In genomic region chr8:27837903-27838302, GRCm38 (mm10) we compare ENCODE assay signal across 24 mouse cellular contexts.
DNase-seq lines count a peak whose midpoint lies in the region; ATAC-seq lines count a peak whose summit lies in the region.
"Had no signal": no experiment of that assay in that cellular context is flagged by ENCODE, and none has a peak within 500 bp of the region (broad histone marks: within the 10 kb centered on the region; RNA-seq: fewer than 3 reads in every experiment).

No protein-coding gene starts in this region.

- peaks cover 2% of the 10 kb centered on the region; the same call in 1 of the 2 replicates for H3K4me1 ChIP-seq in midbrain, embryonic 12.5 days
- H3K4me1 ChIP-seq in midbrain, embryonic 10.5 days: no peaks in the 10 kb centered on the region
- H3K4me1 ChIP-seq in forebrain, embryonic 15.5 days: 0 out of 2 replicates have a peak, but pooled peaks cover 8% of the 10 kb centered on the region
- H3K4me1 ChIP-seq: liver, embryonic 13.5 days had no signal

- no peaks in the 10 kb centered on the region for H3K36me3 ChIP-seq in midbrain, embryonic 12.5 days
- H3K36me3 ChIP-seq in midbrain, embryonic 10.5 days: no peaks in the 10 kb centered on the region
- no peaks in the 10 kb centered on the region for H3K36me3 ChIP-seq in forebrain, embryonic 15.5 days
- H3K36me3 ChIP-seq: liver, embryonic 13.5 days had no signal

- ATAC-seq in midbrain, embryonic 12.5 days (ENCODE audit: low FRiP score, low read depth): peak; percentile 77
- ATAC-seq in forebrain, embryonic 15.5 days (replicated peaks): no peak
- ATAC-seq: hindbrain, postnatal 0 days; intestine, embryonic 16.5 days had no signal

- H3K9ac ChIP-seq in midbrain, embryonic 12.5 days (replicated peaks): no peak overlapping the region
- H3K9ac ChIP-seq in forebrain, embryonic 15.5 days (replicated peaks): no peak overlapping the region
- H3K9ac ChIP-seq: liver, embryonic 13.5 days had no signal

- DNase-seq in embryo, embryonic 10 days (ENCODE audit: low spot score): peak; percentile 4
- no peak for DNase-seq in embryo, embryonic 9.5 days (ENCODE audit: extremely low spot score)
- DNase-seq in midbrain, embryonic 10.5 days (ENCODE audit: low spot score): no peak
- DNase-seq in retina, postnatal 1 day: peak; percentile 60
- no peak for DNase-seq in cerebellum, adult 11 months
- DNase-seq in layer of hippocampus, postnatal 36 days: no peak
- DNase-seq: adrenal gland, postnatal 36 days; cerebellum, adult 18-20 months; cerebellum, postnatal 14 days; gastrocnemius, adult 2 months; heart, postnatal 36 days; kidney, adult 9 months; kidney, postnatal 25 days; liver, embryonic 13.5 days; lung, adult 2 months; lung, postnatal 14 days; right cerebral cortex, postnatal 25 days; spleen, adult 18-20 months had no signal

- 57% methylated on average over 1 of the region's 1 CpGs for WGBS in midbrain, embryonic 12.5 days
- WGBS in midbrain, embryonic 10.5 days: 51% methylated on average over 1 of the region's 1 CpGs
- 11% methylated on average over 1 of the region's 1 CpGs for WGBS in forebrain, embryonic 15.5 days

- H3K4me2 ChIP-seq in midbrain, embryonic 12.5 days (replicated peaks): no peak overlapping the region
- no peak overlapping the region for H3K4me2 ChIP-seq in forebrain, embryonic 15.5 days (replicated peaks)
- H3K4me2 ChIP-seq: liver, embryonic 13.5 days had no signal

- no peak overlapping the region for H3K4me3 ChIP-seq in midbrain, embryonic 12.5 days
- no peak overlapping the region for H3K4me3 ChIP-seq in midbrain, embryonic 10.5 days
- H3K4me3 ChIP-seq in forebrain, embryonic 15.5 days: no peak overlapping the region
- H3K4me3 ChIP-seq: gastrocnemius, adult 2 months; layer of hippocampus, adult 2 months; left cerebral cortex, adult 2 months; liver, embryonic 13.5 days had no signal

- H3K9me3 ChIP-seq in midbrain, embryonic 12.5 days: no peaks in the 10 kb centered on the region
- no peaks in the 10 kb centered on the region for H3K9me3 ChIP-seq in midbrain, embryonic 10.5 days (replicated peaks)
- no peaks in the 10 kb centered on the region for H3K9me3 ChIP-seq in forebrain, embryonic 15.5 days
- H3K9me3 ChIP-seq: liver, embryonic 13.5 days had no signal

- H3K27ac ChIP-seq in midbrain, embryonic 12.5 days (replicated peaks): no peak overlapping the region
- no peak overlapping the region for H3K27ac ChIP-seq in midbrain, embryonic 10.5 days (replicated peaks)
- H3K27ac ChIP-seq in forebrain, embryonic 15.5 days (replicated peaks): 0 out of 2 replicates have a peak overlapping the region, but pooled peaks have one; percentile 11
- H3K27ac ChIP-seq: gastrocnemius, adult 2 months; hindbrain, postnatal 0 days; layer of hippocampus, adult 2 months; left cerebral cortex, adult 2 months; liver, embryonic 13.5 days had no signal

- H3K27me3 ChIP-seq in midbrain, embryonic 12.5 days: no peaks in the 10 kb centered on the region
- no peaks in the 10 kb centered on the region for H3K27me3 ChIP-seq in midbrain, embryonic 10.5 days (ENCODE audit: low read depth, poor library complexity, severe bottlenecking)
- H3K27me3 ChIP-seq in forebrain, embryonic 15.5 days: no peaks in the 10 kb centered on the region
- H3K27me3 ChIP-seq: liver, embryonic 13.5 days had no signal

Comparison
In these comparisons a context has a peak if more than half of its experiments do, and no peak if none do; other contexts are left out.
1. DNase-seq: peak in embryo, embryonic 10 days (single experiment) and retina, postnatal 1 day (single experiment); none in embryo, embryonic 9.5 days (single experiment), midbrain, embryonic 10.5 days (single experiment), cerebellum, adult 11 months (single experiment) and layer of hippocampus, postnatal 36 days (0 of 2).